Mouse (Mus musculus): Measurements from ENCODE around the gene Borcs8. TPM values are rescaled to one million over a fixed set of nuclear protein-coding genes. Genes with fewer than 3 reads are reported as not detected.
A peak's percentile ranks its signal among the peaks of the same experiment; 100 is the strongest.

Gene Borcs8
- 38.0 and 42.8 TPM in 2 replicates for polyA plus RNA-seq (2015; fragmentation: Nextera tagmentation; extraction: Ambion mirVana)

GRCm38 (mm10) chr8:70139026-70139857, at the start of gene Borcs8, which contains the start of the genes Rfxank and Mef2b:
Gene Borcs8, plus strand, starts transcription at chr8:70139499.
Gene Rfxank, minus strand, starts transcription at chr8:70139154.
Gene Mef2b, plus strand, starts transcription at chr8:70139711.
- Histone ChIP-seq H3K9me3 (replicated peaks; ENCODE audit: control insufficient read depth, low read length) (no peaks in the 10 kb centered on the region), H3K4me3 (replicated peaks; ENCODE audit: low read length) (peak within 1 kb of the TSS; percentile 65), H3K4me1 (ENCODE audit: control insufficient read depth, insufficient read depth, low read length) (peaks cover 15% of the 10 kb centered on the region), H3K9ac (ENCODE audit: low read length) (peak within 1 kb of the TSS; percentile 78), H3K27ac (ENCODE audit: low read length) (peak within 1 kb of the TSS; percentile 78), H3K27me3 (ENCODE audit: control insufficient read depth, insufficient read depth, low read length) (no peaks in the 10 kb centered on the region), H3K36me3 (ENCODE audit: control insufficient read depth, insufficient read depth, low read length) (peaks cover 7% of the 10 kb centered on the region; the same call in 1 of the 2 replicates), H3K4me2 (ENCODE audit: low read depth, low read length) (peak within 1 kb of the TSS; percentile 70)
- ATAC-seq (ENCODE audit: insufficient read depth, low FRiP score): peak; percentile 98
- WGBS: under 1% methylated on average over 46 of the region's 46 CpGs

- Histone ChIP-seq H3K36me3 (ENCODE audit: control insufficient read depth, insufficient read depth, low read length) (no peaks in the 10 kb centered on the region), H3K27me3 (ENCODE audit: control insufficient read depth, insufficient read depth, low read length) (peaks cover 29% of the 10 kb centered on the region), H3K27ac (ENCODE audit: low read length) (no peak overlapping the region), H3K4me2 (ENCODE audit: low read depth, low read length) (no peak overlapping the region), H3K4me3 (replicated peaks; ENCODE audit: low read length) (no peak overlapping the region), H3K9ac (ENCODE audit: low read length) (no peak overlapping the region), H3K4me1 (ENCODE audit: control insufficient read depth, insufficient read depth, low read length) (no peaks in the 10 kb centered on the region), H3K9me3 (replicated peaks; ENCODE audit: control insufficient read depth, low read length) (no peaks in the 10 kb centered on the region)
- WGBS: 57% methylated on average over 8 of the region's 8 CpGs
- no peak for ATAC-seq (ENCODE audit: insufficient read depth, low FRiP score)
Measured at GRCm38 (mm10) chr8:70092786-70093185, 46.5 kb upstream of the Borcs8 start.

DNA sequence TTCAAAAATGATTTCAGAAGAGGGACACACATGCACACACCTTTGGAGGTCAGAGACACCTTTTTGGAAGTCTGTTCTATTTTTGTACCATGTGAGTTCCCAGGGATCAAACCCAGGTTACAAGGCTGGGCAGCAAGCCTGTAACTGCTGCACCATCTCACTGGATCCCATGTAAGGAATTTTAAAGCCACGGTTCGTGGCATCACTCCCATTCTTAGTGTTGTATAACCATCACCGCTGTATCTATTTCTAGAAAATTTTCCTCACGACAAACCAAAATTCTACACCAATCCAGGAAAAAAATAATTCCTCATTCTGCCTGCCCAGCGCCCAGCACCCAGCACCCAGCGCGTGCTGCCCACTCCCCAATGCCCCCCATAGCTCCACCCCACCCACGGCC, 40.0 kb upstream of the Borcs8 start:
- ATAC-seq (ENCODE audit: insufficient read depth, low FRiP score): no peak
- no peaks in the 10 kb centered on the region for H3K9me3 ChIP-seq (replicated peaks; ENCODE audit: control insufficient read depth, low read length)
- no peak overlapping the region for H3K4me2 ChIP-seq (ENCODE audit: low read depth, low read length)
- H3K27me3 ChIP-seq (ENCODE audit: control insufficient read depth, insufficient read depth, low read length): no peaks in the 10 kb centered on the region
- H3K27ac ChIP-seq (ENCODE audit: low read length): no peak overlapping the region
- H3K4me3 ChIP-seq (replicated peaks; ENCODE audit: low read length): no peak overlapping the region
- no peak overlapping the region for H3K9ac ChIP-seq (ENCODE audit: low read length)
- WGBS: 64% methylated on average over 8 of the region's 8 CpGs
- no peaks in the 10 kb centered on the region for H3K36me3 ChIP-seq (ENCODE audit: control insufficient read depth, insufficient read depth, low read length)
- no peaks in the 10 kb centered on the region for H3K4me1 ChIP-seq (ENCODE audit: control insufficient read depth, insufficient read depth, low read length)

GRCm38 (mm10) chr8:70100241-70100640, 39.1 kb upstream of the Borcs8 start:
- Histone ChIP-seq H3K9me3 (replicated peaks; ENCODE audit: control insufficient read depth, low read length) (no peaks in the 10 kb centered on the region), H3K27ac (ENCODE audit: low read length) (no peak overlapping the region), H3K36me3 (ENCODE audit: control insufficient read depth, insufficient read depth, low read length) (no peaks in the 10 kb centered on the region), H3K4me1 (ENCODE audit: control insufficient read depth, insufficient read depth, low read length) (no peaks in the 10 kb centered on the region), H3K27me3 (ENCODE audit: control insufficient read depth, insufficient read depth, low read length) (no peaks in the 10 kb centered on the region), H3K9ac (ENCODE audit: low read length) (no peak overlapping the region), H3K4me3 (replicated peaks; ENCODE audit: low read length) (no peak overlapping the region), H3K4me2 (ENCODE audit: low read depth, low read length) (no peak overlapping the region)
- 80% methylated on average over 8 of the region's 8 CpGs for WGBS
- ATAC-seq (ENCODE audit: insufficient read depth, low FRiP score): no peak

GRCm38 (mm10) chr8:70104506-70104905, 34.8 kb upstream of the Borcs8 start:
- no peaks in the 10 kb centered on the region for H3K27me3 ChIP-seq (ENCODE audit: control insufficient read depth, insufficient read depth, low read length)
- H3K9ac ChIP-seq (ENCODE audit: low read length): no peak overlapping the region
- no peaks in the 10 kb centered on the region for H3K4me1 ChIP-seq (ENCODE audit: control insufficient read depth, insufficient read depth, low read length)
- H3K9me3 ChIP-seq (replicated peaks; ENCODE audit: control insufficient read depth, low read length): no peaks in the 10 kb centered on the region
- ATAC-seq (ENCODE audit: insufficient read depth, low FRiP score): peak; percentile 55; the same call in 1 of the 2 replicates
- H3K4me2 ChIP-seq (ENCODE audit: low read depth, low read length): no peak overlapping the region
- no peaks in the 10 kb centered on the region for H3K36me3 ChIP-seq (ENCODE audit: control insufficient read depth, insufficient read depth, low read length)
- no peak overlapping the region for H3K4me3 ChIP-seq (replicated peaks; ENCODE audit: low read length)
- H3K27ac ChIP-seq (ENCODE audit: low read length): no peak overlapping the region
- WGBS: 8% methylated on average over 6 of the region's 6 CpGs

DNA sequence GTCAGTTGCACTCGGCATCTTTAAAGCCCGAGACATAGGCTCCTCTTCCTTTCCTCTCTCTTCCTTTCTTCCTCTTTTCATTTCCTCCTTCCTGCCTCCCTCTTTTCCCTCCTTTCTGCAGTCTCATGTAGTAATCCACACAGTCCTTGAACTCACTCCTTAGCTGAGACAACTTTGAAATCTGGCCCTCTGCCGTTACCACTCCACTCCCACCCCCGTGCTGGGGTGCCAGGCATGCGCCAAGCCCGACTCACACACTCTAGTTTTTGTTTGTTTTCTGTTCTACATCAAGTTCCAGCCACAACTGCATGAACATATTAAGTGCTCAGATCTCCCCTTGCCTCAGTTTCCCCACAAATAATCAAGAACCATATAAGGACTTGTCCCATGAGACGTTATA, 34.4 kb upstream of the Borcs8 start:
- no peaks in the 10 kb centered on the region for H3K4me1 ChIP-seq (ENCODE audit: control insufficient read depth, insufficient read depth, low read length)
- H3K4me2 ChIP-seq (ENCODE audit: low read depth, low read length): no peak overlapping the region
- H3K36me3 ChIP-seq (ENCODE audit: control insufficient read depth, insufficient read depth, low read length): no peaks in the 10 kb centered on the region
- H3K27ac ChIP-seq (ENCODE audit: low read length): no peak overlapping the region
- ATAC-seq (ENCODE audit: insufficient read depth, low FRiP score): no peak
- H3K9ac ChIP-seq (ENCODE audit: low read length): no peak overlapping the region
- H3K4me3 ChIP-seq (replicated peaks; ENCODE audit: low read length): no peak overlapping the region
- 76% methylated on average over 7 of the region's 7 CpGs for WGBS
- H3K27me3 ChIP-seq (ENCODE audit: control insufficient read depth, insufficient read depth, low read length): no peaks in the 10 kb centered on the region
- H3K9me3 ChIP-seq (replicated peaks; ENCODE audit: control insufficient read depth, low read length): no peaks in the 10 kb centered on the region

DNA sequence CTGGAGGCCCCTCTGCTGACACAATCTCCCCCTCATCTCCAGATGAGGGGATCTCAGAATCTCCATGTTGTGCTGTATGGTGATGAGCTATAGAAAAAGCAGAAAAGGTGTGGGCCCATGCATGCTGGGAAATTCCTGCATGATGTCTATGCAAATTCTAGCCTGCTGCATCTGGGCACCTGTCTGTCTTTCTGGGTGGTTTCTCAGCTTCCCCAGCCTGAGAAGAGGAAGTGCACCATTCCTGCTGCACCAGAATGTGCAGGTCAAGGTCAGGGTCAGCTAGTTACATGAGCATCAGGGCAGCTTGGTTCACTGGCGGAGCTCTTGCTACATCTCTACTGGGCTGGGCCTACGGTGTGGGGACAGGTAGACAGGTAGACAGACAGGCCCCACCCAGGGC, 28.8 kb upstream of the Borcs8 start:
- Histone ChIP-seq H3K4me3 (replicated peaks; ENCODE audit: low read length) (no peak overlapping the region), H3K36me3 (ENCODE audit: control insufficient read depth, insufficient read depth, low read length) (no peaks in the 10 kb centered on the region), H3K4me2 (ENCODE audit: low read depth, low read length) (no peak overlapping the region), H3K4me1 (ENCODE audit: control insufficient read depth, insufficient read depth, low read length) (no peaks in the 10 kb centered on the region), H3K9ac (ENCODE audit: low read length) (no peak overlapping the region), H3K9me3 (replicated peaks; ENCODE audit: control insufficient read depth, low read length) (no peaks in the 10 kb centered on the region), H3K27me3 (ENCODE audit: control insufficient read depth, insufficient read depth, low read length) (peaks cover 38% of the 10 kb centered on the region), H3K27ac (ENCODE audit: low read length) (no peak overlapping the region)
- no peak for ATAC-seq (ENCODE audit: insufficient read depth, low FRiP score)
- WGBS: 76% methylated on average over 2 of the region's 2 CpGs

- H3K4me3 ChIP-seq (replicated peaks; ENCODE audit: low read length): no peak overlapping the region
Measured at GRCm38 (mm10) chr8:70111192-70111795, 28.0 kb upstream of the Borcs8 start.

DNA sequence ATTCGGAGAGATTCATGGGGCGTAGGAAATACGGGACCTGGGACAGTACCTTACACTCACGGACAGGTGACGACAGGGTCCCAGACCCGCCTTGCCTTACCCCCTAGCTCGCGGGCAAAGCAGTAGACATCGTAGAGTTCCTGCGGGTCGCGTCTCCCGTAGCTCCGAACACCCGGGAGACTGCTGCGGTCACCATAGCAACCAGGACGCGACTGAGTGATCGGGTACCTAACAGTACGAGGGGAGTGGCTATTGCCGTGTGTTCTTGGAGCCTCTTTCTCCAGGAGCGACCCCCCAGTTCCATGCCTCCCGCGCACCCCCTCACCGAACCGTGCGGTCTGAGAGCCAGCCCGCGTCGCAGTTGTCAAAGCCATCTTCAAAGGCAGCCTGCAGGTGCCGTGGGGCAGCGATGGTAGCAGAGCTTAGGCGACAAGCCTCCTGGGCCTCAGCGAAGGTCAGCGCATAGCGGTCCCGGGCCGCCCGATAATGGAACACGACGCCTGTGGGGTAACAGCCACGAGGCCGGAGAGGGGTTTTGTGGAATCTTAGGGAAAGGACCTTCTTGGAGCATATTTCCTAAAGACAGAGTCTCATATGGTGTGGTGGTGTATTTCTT, 26.8 kb upstream of the Borcs8 start:
- Histone ChIP-seq H3K36me3 (ENCODE audit: control insufficient read depth, insufficient read depth, low read length) (no peaks in the 10 kb centered on the region), H3K27me3 (ENCODE audit: control insufficient read depth, insufficient read depth, low read length) (peaks cover 41% of the 10 kb centered on the region), H3K27ac (ENCODE audit: low read length) (no peak overlapping the region), H3K9ac (ENCODE audit: low read length) (no peak overlapping the region), H3K4me1 (ENCODE audit: control insufficient read depth, insufficient read depth, low read length) (no peaks in the 10 kb centered on the region), H3K9me3 (replicated peaks; ENCODE audit: control insufficient read depth, low read length) (no peaks in the 10 kb centered on the region), H3K4me3 (replicated peaks; ENCODE audit: low read length) (no peak overlapping the region), H3K4me2 (ENCODE audit: low read depth, low read length) (no peak overlapping the region)
- ATAC-seq (ENCODE audit: insufficient read depth, low FRiP score): no peak
- 8% methylated on average over 43 of the region's 43 CpGs for WGBS

More at GRCm38 (mm10) chr8:70111192-70111795, 28.0 kb upstream of the Borcs8 start:
- 42% methylated on average over 23 of the region's 23 CpGs for WGBS
- Histone ChIP-seq H3K4me2 (ENCODE audit: low read depth, low read length) (no peak overlapping the region), H3K27ac (ENCODE audit: low read length) (no peak overlapping the region), H3K9me3 (replicated peaks; ENCODE audit: control insufficient read depth, low read length) (no peaks in the 10 kb centered on the region), H3K4me1 (ENCODE audit: control insufficient read depth, insufficient read depth, low read length) (no peaks in the 10 kb centered on the region), H3K27me3 (ENCODE audit: control insufficient read depth, insufficient read depth, low read length) (peaks cover 38% of the 10 kb centered on the region), H3K36me3 (ENCODE audit: control insufficient read depth, insufficient read depth, low read length) (no peaks in the 10 kb centered on the region), H3K9ac (ENCODE audit: low read length) (no peak overlapping the region)
- ATAC-seq (ENCODE audit: insufficient read depth, low FRiP score): no peak
